Mouse (Mus musculus) thymus, postnatal 4 days (tissue): ENCODE results near the gene Srgn.
A peak's percentile ranks its signal among the peaks of the same experiment; 100 is the strongest.
"Not testable (repeated sequence)": the region's sequence is repeated elsewhere in the genome, so short reads cannot be mapped to it uniquely, and the experiment has no call there.

Experiments used
- DNase-seq: peaks from one replicate; pipeline ENCODE4 v3.0.0; 2021

The Srgn gene

DNA sequence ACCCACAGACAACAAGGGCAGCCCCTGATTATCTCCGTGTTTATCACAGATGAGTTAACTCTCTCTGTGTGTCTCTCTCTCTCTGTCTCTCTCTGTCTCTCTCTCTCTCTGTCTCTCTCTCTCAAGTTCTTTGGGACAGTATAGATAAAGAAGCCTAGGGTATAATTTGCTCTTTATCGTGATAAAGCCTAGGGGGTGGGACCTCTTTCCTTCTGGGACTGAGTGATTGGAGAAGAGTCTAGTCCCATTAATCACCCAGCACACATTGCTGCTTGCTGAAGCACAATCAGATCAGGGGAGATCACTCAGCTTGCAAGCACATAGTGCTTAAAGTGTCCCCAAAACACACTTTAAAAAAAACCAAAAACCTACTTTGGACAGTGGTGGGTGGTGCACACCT, 6.3 kb downstream of the Srgn start:
- no peak for DNase-seq

DNA sequence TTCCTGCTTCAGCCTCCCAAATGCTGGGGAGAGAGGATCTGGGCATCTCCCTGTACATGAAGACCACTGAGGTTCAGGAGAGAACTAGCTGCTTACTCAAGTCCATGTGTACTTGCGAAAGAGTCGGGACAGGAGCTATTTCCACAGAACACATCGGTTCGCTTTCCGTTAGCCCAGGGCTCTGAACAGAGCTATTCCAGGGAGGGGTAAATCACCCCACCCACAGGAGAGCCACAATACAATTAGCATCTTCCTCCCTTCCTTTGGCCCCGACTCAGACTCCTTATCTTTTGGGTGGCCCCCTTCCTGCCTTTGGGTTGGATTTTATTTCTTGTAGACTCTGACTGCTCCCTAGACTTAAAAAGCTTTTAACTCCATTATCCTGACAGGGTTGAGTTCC, 9.7 kb downstream of the Srgn start:
- DNase-seq: no peak

DNA sequence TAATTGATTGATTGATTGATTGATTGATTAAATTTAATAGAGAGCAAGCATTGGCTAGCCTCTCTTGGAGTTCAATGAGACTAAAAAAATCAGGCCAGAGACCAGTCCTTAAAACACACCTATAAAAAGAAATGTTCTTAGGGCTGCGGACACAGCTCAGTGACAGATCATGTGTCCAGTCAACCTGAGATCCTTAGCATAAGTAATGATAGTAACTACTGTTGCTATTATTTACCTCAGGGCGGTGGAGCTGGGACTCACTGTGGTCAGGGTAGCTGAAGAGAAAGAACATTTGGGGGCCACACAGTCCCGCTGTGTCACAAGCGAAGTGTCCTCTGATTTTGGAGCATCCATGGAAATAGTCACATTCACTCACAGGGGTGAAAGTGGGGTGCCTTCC, 14.4 kb downstream of the Srgn start:
- no peak for DNase-seq

DNA sequence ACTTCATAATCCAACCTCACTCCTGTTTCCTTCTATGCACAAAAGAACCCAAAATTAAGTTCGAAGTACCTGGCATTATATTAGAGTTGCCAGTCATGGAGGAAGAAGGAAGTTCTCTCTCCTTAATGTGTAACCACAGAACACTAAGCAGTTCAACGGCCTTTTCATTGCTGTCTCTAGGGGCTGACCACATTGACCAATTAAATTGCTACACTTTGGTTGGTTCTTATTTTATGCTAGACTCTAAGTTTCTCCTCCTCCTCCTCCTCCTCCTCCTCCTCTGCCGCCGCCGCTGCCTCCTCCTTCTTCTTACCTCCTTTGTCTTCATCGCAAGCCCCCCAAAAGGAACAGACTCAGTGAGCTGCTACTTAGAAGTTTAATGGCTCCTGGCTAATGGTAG, 15.7 kb downstream of the Srgn start:
- no peak for DNase-seq

DNA sequence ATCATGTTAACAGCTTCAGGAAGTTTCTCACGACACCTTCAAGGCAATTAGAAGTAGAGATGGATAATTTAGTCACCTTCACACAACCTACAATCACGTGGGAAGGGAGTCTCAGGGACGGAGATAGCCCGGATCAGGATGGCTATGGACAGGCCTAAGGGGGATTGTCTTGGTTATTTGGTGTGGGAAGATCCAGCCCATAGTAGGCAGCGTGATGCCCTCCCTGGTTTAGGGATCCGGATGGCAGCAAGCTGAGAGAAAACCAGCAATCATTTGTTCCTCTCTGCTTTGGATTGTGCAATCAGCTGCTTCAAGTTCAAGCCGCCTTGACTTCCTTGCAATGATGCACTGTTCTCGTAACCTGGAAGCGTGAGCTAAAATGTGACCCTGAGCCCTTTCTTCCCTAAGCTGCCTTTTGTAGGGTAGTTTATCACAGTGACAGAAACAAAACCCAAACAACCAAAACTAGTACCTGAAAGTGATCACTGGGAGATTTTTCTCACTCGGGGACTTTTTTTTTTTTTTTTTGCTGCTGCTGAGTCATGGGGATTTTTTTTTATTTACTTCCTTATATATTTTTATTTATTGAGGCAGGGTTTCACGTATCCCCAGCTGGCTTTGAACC, 18.1 kb downstream of the Srgn start:
- no peak for DNase-seq

DNA sequence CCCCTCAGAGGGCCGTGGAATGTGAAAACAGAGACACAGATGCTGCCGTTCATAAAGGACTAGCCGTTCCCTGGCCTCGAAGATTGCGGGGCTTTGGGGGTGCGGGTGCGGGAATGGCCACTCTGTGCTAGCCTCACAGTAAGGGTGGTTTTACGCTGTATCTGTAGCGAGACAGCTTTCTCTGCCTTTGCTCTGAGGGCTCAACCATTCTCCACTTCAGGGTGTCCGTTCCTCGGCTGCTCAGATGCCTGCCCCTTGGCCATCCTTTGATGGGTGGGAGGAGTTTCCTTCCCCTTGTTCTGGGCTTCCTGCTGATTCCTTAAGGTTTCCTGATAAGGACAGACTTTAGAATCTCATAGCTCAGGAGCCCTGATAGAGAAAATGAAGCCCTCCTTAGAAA, 18.8 kb downstream of the Srgn start:
- peak; percentile 49 for DNase-seq

DNA sequence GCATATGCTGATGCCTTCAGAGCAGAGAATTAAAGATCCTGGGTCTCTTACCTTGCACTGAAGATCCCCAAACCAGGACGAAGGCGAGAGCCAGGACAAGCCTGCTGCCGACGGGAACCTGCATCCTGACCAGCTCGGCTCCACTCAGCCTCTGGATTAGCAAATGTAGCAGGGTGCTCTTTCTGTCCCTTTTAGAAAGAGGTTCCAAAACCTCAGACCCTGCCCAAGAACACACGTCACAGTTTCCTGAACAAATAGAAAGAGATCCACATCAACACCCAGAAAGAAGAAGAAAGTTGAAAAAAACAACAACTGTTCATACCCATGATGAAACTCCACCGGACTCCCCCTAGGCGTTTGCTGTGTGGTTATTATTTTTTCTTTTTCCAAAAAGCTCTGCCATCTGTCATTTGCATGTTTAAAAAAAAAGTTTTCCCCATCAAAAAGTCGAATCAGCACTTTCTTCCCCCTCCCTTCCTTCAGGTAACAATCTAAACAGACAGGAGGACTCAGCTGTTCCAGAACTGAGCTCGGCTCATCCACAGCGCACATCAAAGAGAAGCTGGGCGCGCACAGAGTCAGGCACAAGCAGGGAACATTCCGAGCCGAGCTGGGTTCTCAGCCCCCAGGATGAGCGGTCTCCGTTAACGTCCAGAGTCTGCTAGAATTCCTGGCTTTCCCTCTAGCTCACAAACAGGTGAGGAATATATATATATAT, 19.5 kb downstream of the Srgn start:
- peak; percentile 67 for DNase-seq

DNA sequence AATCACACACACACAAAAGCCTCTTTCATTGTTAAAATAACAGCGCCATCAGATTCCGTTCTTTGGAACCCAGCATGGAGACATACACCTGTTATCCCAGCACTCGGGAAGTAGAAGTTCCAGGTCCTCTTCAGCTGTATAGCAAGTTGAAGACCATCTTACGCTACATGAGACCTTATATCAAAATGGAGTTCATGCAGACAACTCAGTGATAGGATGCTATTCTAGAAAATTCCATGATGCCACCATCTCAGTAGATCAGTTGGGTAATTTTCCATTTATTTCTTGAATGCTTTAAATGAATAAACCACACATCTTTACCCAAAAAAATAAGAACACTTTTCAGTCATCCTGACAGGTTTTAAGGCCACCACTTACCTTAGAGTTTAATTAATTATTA, 20.2 kb downstream of the Srgn start:
- DNase-seq: no peak

DNA sequence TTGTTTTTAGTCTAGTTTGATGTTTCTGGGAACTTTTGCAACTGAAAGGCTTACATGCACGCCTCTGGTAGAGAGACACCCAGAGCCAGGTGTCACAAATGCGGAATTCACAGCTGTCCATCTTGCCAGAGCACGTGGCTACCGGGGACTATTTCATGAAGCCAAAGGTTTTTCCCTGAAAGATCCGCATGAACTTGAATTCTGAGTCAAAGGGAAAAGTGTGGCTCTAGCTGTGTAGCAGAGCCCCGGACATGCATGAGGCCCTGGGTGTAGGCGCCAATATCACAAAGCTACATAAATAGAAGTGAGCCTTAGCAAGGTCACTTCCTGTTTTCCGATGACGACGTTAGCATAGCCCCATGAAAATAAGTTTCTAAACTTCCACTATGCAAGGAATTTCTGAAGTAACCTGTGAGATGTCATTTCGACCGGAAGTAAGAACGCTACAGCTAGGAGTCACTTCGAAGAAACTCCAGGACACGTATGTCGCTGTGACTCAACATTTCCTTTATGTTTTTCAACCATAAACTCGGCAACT, 21.2 kb downstream of the Srgn start:
- peak; percentile 47 for DNase-seq

DNA sequence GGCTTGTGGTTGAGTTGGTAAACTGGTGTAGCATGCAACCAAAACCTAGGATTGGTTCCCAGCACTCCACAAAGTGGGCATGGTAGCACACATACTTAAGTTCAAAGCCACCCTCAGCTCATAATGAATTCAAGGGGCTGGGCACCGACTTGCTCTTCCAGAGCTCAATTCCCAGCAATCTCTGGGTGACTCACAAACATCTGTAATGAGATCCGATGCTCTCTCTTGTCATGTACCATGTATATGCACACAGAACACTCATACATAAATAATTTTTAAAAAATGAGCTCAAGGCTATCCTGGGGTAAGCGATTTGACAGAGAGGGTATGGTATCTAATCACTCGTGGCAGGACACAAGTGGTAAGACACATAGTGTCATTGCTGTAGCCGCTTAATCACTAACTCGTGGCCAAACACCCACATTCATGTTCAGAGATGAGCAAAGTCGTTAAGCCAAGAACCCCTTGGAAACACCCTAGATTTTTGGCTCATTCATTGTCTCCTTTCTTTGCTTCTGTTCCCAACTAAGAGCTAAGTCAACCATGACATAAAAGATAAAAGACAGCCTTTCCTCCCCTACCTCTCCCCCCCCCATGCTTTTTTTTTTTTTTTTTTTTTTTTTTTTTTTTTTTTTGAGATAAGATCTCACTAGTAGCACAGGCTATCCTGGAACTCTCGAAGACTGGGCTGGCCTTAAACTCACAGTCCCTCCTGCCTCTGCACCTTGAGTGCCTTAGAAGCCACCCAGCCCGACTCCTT, 21.8 kb downstream of the Srgn start:
- DNase-seq: no peak

DNA sequence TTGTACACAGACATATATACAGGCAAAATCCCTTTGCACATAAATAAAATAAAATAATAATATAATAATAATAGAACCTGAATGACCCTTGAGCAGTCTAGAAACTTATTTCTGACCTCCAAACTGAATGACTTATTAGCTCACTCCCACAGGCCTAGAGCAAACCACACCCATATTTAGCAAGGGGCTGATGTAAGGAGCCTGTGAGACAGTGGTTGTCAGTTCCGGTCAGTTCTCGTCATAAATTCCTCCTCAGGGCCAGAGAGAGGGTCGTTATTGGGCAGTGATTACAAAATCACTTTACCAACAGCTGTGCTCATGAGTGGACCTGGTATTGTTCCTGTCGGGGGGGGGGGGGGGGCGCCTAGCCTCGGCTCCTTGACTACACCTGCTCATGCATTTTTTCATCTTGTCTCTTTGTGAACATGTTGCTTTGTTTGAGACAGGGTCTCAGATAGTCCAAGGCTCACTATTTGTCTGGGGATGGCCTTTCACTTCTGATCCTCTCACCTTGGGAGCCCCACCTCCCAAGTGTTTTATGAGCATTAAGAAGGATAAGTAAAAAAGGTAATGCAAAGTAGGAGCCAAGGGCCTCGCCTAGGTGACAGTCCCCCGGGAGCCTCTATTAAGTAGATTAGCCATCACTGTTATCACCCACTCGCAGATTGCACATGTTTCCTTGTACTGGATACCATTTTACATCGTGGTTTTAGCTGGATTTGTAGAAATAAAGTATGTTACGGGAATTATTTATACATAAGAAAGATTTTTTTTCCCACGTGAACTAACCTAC, 23.2 kb downstream of the Srgn start:
- no peak for DNase-seq

DNA sequence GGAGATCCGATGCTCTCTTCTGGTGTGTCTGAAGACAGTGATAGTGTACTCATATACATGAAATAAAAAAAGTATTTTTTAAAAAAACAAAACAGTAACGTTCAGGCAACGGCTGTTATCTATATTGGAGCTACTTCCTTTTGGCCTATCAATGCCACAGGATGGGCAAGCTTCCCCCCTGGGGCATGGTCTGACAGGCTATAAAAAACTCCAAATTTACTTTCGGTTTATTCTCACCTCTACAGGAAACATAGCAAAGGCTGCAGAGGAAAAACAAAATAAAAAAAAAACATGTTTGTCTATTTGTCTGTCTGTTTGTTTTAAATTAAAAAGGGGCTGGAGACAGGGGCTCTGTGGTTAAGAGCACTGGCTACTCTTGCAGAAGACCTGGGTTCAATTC, 23.9 kb downstream of the Srgn start:
- peak; percentile 27 for DNase-seq

DNA sequence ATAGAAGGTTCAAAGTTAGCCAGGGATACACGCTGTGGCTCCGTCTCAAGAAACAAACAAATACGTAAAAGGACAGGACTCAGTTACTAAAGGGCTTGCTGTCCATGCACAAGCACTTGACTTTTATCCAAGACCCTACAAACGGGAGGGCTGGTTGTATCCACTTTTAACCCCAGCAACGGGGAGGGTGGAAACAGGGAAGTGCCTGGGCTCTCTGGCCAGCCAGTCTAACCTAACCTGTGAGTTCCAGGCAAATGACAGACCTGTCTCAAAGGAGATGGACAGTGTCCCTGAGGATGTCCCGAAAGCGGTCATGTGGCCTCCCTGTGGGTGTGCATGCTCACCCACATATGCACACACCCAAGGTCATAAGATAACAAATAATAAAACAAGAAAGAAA, 25.3 kb downstream of the Srgn start:
- DNase-seq: peak; percentile 16

DNA sequence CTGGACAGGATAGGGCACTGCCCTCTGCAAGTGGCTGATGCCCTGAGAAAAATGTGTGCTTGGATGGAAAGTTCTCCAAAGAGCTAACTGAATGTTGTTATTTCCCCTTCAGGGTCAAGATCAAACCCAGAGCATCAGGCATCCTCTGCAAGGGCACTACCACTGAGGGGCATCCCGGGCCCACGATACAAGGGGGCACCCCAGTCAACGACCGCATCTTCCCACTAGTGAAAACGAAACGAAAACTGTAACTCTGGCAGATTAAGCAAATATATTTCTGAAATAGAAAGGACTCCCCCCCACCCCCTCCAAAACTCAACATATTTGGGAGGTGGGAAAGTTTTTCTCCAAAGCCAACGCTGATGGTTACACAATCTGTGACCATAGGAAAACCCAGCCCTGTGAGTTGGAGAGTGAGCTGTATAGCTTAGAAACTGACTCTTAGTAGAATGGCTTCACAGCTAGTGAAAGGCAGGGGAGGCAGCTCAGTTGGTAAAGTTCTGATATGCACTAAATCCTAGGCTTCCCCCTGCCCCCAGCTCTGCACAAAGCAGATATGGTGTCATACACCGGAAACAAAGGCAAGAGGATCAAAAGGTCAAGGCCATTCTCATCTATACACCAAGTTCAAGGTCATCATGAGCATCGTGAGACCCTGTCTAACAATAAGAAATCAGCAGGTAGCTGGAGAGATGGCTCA, 26.2 kb downstream of the Srgn start:
- DNase-seq: peak; percentile 49

DNA sequence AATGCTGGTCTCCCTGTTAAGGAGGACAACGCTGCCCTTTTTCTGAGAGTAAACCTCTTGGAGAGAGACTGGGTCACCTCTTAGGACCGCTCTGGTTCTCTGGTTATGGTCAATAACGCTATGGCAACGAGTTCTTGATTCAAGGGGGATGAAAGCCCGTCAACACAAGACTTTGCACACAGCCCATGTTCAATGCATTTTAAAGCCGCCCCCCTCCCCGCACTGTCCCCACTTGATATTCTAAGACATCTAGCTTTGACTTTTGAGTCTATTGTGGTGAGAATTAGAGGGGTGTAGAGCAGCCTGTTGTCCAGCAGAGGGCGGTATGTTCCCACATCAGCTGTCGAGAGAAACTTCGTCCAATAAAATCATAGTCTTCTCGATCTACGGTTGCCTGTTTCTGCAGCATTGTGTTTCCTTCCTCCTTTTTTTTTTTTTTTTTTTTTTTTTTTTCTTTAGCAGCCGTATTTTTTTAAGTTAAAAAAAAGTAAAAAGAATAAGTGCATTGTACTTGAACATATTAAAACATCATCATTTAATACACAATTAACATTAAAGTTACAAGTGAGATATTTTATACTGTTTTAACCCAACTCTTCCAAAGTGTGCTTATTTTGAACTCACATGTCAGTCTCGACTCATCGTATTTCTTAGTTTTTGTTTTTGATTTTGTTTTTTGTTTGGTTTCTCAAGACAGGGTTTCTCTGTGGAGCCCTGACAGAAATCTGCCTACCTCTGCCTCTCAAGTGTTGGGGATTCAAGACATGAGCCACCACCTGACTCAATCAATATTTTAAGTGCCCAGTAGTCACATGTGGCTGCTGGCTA, 26.9 kb downstream of the Srgn start:
- peak; percentile 75 for DNase-seq

DNA sequence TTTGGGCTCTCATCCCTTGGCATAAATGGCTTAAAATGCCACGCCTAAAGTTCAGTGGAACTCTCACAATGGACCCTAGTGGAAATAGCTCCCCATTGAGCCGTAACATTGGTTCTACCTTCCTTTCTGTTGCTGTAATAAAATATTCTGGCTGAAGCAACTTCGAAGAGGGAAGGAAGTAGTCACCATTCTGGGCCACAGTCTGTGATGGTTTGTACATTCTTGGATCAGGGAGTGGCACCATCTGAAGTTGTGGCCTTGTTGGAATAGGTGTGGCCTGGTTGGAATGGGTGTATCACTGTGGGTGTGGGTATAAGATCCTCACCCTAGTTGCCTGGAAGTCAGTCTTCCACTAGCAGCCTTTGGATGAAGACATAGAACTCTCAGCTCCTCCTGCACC, 35.6 kb downstream of the Srgn start:
- not testable (repeated sequence) for DNase-seq

DNA sequence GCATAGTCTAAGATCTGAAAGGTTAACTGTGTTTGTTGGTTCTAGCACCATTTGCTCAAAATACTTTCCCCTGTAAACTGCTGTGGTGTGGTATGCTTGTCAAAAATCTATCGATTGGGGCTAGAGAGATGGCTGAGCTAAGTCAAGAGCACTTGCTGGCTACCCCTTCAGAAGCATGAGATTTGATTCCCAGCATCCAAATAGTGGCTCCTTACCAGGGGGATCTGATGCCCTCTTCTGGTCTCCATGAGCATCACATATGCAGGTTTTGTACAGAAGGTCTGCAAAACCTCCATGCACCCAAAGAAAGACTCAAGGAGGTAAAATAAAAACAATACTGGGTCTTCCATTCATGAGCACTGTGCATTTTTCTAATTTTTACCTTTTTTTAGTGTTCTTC, 39.0 kb downstream of the Srgn start:
- DNase-seq: peak; percentile 45

DNA sequence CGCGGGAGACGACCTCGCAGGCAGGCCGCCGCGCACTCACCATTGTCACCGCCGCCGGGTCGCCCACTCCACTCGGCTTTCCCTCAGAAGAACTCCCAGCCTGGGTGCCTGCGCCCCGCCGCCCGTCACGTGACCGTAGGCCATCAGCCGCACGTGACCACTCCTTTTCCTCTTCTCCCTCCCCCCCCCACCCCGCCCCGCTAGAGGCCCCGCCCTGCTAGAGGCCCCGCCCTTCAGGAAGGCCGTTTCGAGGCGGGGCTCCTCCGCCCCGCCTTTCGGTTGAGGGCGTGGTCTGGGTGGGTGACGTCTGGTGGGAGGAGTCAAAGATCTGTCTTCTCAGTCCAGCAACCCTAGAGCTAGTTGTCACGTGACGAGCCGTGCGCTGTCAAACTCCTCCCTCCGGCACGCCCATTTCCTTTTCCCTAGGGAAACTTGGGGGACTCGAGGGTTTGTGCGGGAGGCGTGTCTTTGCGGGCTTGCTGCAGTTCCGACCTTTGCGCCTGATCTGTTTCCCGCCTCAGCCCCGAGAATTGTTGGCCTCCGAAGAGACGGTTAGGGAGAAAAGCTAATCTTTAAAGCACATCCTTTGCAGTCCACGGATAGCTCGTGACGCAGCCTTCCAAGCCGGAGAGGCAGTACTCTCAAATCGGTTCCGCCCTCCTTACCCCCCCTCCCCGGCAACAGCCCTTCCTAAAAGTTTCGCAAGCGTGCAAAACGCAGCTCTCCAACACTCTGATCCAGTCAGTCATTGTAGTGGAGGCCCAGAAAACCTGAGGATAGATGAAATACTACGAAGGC, 40.4 kb downstream of the Srgn start, which contains the start of gene Vps26a:
Gene Vps26a, minus strand, starts transcription at position 188 of the 798 bp plus-strand sequence.
- peak; percentile 98 for DNase-seq

DNA sequence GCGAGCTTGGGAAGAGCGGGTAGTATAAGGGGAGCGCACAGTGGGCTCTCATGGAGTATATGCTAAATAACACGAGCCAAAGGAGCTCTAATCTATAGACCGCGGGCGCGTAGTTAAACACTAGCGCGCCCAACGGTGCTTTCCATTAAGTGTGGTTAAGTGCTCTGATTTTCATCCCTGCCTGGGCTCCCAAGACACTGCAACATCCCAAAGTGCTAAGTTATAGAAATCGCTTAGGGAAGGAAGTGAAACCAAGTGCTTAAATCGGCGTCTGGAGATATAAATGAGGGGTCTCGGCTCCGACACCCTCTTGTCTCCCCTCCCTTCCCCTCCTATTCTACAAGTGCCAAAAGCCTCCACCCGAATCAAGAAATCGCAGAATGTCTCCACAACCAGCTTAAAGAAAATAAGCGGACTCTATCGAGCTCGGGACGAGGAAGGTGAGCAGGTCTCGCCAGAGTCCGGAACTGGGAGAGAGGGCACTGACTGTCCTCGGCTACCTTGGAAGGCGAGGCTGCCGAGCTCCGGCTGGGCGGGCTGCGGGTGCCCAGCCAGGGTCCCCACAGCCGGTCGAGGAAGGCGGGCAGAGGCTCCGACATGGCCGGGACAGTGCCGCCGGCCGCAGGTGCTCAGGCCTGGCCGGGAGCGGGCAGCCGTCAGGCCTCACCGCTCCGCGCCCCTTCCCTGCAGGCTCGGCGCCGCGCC, 41.2 kb downstream of the Srgn start:
- peak; percentile 40 for DNase-seq
